Mouse (Mus musculus) T-helper 1 cell (primary cell): ENCODE data around the gene Rasgrf1.

Source experiments
- in situ Hi-C: fragments of 300-600 bp; cut with MboI, MseI; formaldehyde crosslinking; loops from one replicate; pipeline ENCODE4 v1.15.1; 2025; ENCODE audit warnings: high pct_unique_total_duplicates

Rasgrf1 gene

DNA sequence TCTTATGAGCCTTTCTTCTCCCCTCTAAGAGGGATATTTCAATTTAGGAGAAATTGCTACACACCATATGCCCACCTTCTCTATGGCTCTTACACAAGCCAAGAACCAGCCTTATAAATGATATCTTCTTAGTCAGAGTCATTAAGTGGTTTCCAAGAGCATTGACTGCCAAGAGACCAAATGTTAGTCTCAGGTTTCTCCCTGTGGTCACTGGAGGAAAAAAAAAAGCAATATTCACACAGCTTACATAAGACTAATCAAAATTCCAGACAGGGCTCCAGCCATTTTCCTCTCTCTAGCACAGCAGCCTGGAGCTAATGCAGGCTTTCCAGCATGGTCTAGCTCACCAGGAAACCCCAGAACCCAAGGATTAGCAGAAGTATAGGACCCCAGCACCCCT, 3.1 kb upstream of the Rasgrf1 start:
- in situ Hi-C loops: loop anchor here (25.0 kb wide), 1 partner anchor 1456 kb away; the partner anchor contains the start of genes Zic1 and Zic4

DNA sequence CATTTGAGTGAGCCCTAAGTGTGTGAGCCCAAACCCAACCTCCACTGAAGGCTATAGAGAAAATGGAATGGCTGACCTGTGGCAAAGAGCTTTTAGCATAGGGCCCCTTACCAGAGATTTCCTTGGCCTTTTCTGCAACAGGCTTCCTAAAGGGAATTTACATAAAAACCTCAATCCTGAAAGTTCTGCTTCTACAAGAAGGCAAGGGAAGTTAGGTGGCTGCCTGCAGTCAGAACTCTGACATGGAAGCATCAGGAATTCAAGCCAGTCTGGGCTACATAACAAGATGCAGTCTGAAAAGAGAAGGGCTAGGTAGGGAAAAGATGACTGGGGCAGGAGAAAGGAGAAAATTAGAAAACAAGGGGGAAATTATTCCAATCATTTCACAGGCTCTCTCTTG, 1.8 kb upstream of the Rasgrf1 start:
- in situ Hi-C loops: loop anchor here (25.0 kb wide), 1 partner anchor 1454 kb away; the partner anchor contains the start of genes Zic1 and Zic4

DNA sequence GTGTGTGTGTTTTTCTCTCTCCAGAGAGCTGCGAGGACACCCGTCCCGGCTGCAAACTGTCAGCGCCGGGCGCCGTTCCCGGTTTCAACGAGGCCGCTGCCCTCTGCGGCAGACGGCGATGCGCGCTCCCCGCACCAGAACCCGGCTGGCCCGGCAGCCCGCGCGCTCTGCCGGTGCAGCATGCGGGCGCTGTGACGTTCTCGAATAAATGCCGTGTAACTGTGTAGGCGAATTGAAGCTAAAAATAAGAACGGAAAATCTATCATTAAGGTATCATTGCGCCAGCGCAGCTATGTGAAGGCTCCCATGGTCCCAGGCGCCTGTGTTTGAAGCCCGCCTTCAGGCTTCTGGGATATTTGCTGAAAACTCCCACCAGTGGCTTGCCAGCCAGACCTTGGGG, 1.1 kb upstream of the Rasgrf1 start:
- in situ Hi-C loops: loop anchor here (25.0 kb wide), 1 partner anchor 1454 kb away; the partner anchor contains the start of genes Zic1 and Zic4

DNA sequence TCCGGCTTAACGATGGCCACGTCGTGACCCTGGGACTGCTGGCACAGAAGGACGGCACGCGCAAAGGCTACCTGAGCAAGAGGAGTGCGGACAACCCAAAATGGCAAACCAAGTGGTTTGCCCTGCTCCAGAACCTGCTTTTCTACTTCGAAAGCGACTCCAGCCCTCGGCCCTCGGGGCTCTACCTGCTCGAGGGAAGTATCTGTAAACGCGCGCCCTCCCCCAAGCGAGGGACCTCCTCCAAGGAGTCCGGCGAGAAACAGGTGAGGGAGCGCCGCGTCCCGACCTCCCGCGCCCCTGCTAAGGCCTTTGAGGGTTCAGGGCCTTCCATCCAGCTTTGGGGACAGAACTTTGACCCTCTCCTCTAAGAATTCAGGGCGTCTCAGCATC, 298 bp downstream of the Rasgrf1 start:
- in situ Hi-C loops: loop anchor here (10.0 to 25.0 kb wide), 2 partner anchors 285 to 1452 kb away; partner anchors contain the start of genes Minar1, Zic1 and Zic4

DNA sequence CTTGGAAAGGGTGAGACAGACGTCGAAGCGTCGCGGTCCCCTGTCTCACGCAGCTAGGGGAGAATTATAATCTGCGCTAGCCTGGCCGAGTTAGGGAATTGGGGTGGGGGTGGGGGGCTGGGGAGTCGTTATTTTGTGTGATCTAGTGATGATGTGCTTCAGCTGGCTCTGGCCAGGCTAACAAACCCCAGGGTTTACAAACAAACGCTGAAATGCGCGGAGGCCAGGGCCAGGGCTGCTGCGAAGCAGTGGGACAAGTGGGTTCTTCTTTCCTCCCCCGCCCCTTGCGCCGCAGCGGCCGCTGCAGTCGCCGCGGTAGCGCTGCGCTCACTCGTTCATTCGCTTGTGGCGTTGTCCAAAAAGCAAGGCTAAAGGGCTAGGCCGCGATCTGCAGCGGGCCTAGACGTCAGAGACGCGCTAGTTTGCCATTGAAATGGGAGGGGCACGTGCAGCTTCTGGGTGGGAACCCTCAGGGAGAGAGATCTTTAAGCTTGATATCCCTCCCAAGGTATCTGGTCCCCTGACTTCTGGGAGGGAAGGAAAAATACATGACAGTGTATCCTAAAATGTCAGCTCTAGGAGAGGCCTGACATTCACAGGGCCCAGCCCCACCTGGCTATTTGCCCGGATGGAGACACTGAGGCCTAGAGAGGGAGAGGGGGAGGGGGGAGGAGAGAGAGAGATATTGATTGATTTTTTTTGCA, 1.2 kb downstream of the Rasgrf1 start:
- in situ Hi-C loops: loop anchor here (10.0 to 25.0 kb wide), 2 partner anchors 286 to 1451 kb away; partner anchors contain the start of genes Minar1, Zic1 and Zic4

DNA sequence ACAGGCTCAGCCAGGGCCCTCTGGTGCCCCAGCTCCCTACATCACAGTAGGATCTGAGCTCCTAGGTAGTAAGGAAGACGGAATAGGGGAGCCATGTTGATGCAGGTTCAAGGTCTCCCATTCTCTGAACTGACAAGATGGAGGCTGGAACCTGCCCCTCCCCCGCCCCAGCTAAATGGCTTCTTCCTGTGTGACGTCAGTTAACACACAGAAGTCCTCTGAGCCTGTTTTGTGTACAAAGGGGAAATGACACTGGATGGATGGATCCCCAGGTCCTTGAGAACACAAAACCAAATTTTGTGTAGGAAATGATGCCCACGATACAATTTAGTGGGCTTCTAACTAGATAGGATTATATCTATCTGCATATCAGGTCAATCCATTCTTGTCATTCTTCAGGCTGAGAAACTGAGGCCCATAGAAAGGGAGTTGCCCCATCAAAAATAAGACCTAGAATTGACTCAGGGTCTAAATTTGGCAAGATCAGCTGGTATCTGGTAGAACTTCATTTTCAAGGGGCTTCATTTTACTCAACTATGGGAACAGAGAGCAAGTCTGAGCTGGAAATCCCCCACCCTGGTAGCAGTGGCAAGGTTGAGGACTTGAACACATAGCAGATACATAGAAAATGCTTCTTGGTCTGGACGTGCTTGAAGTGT, 2.3 kb downstream of the Rasgrf1 start:
- in situ Hi-C loops: loop anchor here (10.0 to 25.0 kb wide), 2 partner anchors 287 to 1450 kb away; partner anchors contain the start of genes Minar1, Zic1 and Zic4

DNA sequence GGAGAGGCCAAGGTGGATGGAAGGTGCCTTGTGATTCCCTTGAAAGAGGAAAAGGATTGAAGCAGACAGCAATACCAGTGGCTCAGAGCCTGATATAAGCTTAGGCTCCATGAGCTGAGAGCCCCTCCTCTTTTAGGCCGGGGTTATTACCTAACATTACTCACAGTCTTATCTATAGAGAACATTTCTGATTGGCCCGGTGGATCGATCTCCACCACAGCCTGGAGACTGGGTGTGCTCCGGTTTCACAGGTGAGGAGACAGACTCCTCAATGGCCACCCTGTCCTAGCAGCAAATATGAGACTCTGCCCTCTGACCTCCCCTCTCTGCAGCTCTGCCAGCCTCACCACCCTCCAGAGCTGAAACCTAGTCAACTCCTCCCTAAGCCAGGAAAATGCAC, 3.4 kb downstream of the Rasgrf1 start:
- in situ Hi-C loops: loop anchor here (10.0 to 25.0 kb wide), 2 partner anchors 288 to 1449 kb away; partner anchors contain the start of genes Minar1, Zic1 and Zic4

DNA sequence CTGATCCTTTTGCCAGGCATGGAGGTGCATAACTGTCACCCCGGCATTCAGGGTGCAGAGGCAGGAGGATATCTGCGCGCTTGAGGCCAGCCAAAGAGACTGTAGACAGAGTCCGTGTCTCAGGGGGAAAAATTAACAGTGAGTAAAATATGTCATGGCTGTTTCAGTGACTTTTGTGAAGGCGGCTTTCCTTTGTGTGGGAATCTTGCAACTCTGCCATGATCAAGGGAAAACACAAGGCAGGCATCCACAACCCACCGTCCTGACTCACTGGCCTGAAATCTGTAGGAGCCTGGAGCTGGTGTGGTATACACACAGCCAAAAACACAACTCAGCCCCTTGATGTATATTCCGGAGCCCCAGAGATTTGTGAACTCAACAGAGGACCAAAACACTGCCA, 6.8 kb downstream of the Rasgrf1 start:
- in situ Hi-C loops: loop anchor here (10.0 to 25.0 kb wide), 2 partner anchors 292 to 1446 kb away; partner anchors contain the start of genes Minar1, Zic1 and Zic4

DNA sequence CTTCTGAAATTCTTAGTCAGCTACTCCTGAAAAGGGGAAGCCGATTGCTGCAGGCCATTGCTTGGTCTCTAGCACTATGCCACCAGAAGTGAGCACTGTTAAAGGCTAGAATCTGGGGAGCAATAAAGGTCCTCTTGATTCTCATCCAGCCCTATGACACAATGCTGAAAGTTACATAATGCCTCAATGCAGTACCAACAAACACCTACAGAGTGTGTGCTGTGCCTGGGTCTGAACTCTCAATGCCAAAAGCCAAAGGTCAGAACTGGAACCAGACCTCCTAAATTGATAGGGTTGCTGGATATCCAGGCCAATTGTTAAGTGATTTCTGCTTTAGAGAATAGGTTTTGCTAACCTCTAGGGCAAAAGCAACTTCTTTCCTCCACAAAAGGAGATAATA, 7.7 kb downstream of the Rasgrf1 start:
- in situ Hi-C loops: loop anchor here (10.0 to 25.0 kb wide), 2 partner anchors 293 to 1445 kb away; partner anchors contain the start of genes Minar1, Zic1 and Zic4

DNA sequence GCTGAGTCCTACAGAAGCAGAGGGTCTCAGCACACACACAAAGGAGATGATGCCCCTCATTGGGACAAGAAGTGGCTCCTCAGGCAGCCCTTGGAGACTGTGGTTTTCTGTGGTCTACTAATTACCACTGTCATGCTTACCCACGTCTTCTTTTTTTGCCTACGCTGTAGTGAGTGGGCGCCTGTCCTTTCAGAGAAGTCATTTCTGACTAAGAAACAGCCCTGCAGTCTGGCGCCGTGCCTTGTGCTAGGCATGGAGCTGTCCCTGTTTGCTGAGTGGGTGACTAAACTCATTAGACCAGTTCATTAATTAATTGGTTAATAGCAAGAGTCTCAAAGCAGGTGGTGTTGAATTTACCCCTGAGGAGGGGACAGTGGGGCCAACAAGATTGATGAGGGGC, 9.1 kb downstream of the Rasgrf1 start:
- in situ Hi-C loops: loop anchor here (10.0 to 25.0 kb wide), 2 partner anchors 294 to 1443 kb away; partner anchors contain the start of genes Minar1, Zic1 and Zic4

DNA sequence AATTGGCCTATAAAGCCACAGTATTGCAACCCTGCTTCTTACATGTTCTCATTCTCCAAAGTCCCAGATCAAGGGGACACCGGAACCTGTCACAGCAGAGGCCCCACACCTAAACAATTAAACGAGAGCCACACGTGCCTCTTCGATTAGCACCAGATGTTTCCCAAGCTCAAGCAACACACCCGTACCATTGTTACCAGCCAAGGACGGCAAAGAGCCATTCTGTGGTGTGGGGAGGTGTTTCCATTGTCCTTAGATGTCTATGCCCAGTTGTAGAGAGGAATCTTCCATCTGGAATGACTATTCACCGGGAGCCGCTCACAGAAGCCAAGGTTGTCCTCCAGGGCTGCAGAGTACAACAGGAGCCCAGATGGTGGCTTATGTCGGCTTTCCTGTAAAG, 11.4 kb downstream of the Rasgrf1 start:
- in situ Hi-C loops: loop anchor here (25.0 kb wide), 1 partner anchor 1441 kb away; the partner anchor contains the start of genes Zic1 and Zic4

DNA sequence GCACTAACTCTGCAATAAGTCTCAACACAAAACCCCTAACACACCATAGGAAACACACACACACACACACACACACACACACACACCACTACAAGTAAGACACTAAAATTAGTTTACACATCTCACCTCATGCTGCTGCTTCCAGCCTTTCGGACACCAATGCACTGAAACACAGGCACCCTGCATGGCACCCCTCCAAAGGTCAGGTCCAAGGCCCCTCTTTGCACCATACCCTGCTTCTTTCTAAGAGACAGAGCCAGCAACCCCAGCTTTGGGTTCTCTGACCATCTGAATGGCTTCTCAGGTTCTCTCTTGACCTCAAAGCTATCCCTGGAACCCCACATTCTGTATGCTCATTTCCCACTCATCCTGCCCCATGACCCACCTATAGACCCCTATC, 13.0 kb downstream of the Rasgrf1 start:
- in situ Hi-C loops: loop anchor here (25.0 kb wide), 1 partner anchor 1440 kb away; the partner anchor contains the start of genes Zic1 and Zic4

DNA sequence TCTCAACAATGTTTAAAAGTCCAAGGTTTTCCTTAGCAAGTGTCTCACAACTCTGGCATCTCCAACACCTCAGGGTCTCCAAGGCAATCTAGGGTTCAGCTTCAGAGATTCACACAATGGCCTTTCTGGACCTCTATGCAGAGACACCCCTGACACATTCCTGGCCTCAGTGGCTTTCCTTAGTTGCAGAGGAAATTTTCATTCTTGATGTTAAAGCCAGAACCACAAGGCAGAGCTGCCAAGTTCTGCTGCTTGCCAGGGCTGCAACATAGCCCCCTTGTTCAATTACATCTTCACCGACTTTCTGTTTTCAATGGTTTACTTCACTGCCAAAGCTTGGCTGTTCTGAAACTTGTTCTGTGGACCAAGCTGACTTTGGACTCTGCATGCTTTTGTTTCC, 15.1 kb downstream of the Rasgrf1 start:
- in situ Hi-C loops: loop anchor here (25.0 kb wide), 1 partner anchor 1437 kb away; the partner anchor contains the start of genes Zic1 and Zic4

DNA sequence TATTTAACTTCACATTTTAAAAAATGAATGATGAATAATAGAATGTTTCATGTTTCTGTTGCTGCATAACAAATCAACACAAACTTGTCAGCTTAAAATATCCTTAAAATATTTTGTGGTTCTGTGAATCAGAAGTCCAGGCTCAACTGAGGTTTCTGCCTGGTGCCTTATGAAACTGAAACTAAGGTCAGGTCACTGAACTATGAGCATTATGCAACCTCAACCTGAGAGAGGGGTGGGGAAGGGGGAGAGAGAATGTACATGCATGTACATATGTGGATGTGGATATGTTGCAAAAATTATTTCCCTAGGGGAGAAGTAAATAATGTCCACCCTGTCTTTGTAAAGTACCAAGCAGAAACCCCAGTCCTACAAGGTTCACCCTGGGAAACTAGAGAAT, 18.8 kb downstream of the Rasgrf1 start:
- in situ Hi-C loops: no loop called here

DNA sequence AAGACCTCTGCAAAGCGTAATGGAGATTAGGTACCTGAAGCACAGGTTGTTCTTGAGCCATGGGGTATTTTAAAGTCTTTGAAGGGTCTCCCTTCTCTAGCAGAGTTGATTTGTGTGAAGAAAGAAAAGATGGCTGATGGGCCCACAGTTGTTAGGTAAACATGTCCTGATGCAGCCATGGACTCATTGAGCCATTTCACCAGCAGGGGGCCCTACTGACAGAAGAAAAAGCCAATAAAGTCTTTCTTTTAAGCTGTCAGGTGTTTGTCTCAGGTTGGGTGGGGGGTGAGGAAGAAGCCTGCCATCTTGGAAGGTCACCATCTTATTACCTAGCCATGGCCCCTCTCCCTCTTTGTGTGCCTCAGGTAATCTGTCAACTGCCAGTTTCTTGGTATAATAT, 30.7 kb downstream of the Rasgrf1 start:
- in situ Hi-C loops: no loop called here

DNA sequence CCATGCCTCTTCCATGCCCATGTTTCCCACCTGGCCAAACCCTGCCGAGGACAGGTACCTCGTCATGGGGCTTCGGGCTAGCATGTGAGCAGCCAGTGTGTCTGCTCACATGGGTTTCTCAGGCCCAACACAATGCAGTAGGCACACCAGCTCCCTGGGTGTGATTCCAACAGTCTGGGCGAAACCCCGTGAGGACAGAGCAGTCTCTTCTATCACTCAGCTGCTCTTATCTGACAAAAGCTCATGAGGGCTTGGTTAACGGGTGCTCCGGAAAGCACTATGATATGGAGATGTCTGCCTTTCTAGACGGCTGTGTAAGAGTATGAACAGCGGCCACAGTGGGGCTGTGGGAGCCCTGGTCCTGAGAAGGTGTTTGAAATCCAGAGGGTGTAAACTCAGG, 37.1 kb downstream of the Rasgrf1 start:
- in situ Hi-C loops: no loop called here

DNA sequence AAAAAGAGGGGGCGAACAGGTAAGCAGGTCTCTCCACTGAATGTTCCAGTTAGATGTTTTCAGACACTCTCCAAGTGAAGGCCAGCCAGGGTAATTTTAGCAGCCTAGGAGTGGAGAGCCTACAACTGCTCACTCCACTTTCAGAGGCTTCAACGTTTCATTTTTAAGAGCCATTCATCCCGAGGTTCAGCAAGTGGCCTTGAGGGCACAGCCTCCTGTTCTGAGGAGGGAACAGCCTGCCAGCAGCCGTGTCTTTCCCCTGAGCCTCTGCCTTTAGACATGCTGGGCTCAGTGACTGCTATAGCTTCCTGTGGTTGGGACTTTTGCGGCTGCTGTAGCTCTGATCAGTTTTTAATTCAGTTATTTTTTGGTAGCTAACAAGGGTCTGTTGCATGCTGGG, 38.9 kb downstream of the Rasgrf1 start:
- in situ Hi-C loops: no loop called here

DNA sequence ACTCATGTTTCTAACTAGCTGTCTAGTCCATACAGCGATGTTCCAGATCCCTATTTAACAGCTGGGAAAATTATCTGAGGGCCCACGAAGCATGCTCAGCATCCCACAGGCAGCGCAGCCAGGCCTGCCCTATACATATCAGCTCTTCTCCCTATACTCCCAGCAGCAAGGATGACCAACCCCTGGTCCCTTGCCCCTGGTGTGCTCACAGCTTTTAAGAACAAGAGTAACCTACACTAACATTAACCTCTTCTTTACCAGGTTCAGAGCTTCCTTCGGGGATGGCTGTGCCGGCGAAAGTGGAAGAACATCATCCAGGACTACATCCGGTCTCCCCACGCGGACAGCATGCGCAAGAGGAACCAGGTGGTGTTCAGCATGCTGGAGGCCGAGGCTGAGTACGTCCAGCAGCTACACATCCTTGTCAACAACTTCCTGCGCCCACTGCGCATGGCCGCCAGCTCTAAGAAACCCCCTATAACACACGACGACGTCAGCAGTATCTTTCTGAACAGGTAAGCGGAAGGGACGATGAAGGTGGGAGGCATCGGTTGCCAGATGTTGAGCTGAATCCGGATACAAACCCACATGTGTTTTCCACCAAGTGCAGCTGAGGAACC, 44.0 kb downstream of the Rasgrf1 start:
- in situ Hi-C loops: no loop called here

DNA sequence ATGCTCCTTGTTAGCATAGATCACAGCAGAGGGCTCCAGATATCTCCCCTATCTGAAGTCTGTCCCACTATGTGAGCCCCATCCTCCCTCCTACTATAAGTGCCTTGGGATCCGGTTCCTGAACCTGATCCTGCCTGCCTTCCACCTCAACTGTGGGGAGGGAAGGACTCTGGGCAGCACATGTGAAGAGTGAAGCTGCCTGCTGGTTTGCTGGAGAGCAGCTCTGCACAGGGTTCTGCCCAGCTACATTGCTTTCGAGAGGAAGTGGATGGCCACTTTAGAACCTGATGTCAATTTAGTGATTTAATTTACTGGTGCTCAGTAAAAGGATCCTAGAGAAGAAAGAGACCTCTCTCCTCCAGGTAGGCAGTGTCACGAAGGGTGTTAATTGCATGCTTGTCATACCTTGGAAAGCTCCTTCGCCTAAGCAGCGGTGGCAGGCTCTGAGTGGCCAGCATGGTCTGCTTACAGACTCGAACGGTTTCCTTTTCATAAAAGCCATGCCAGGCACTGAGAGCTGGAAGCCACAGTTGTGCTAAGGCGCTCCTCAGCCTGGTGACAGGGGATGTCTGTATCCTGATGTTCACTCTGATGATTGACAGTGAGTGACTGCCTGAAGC, 45.3 kb downstream of the Rasgrf1 start:
- in situ Hi-C loops: no loop called here

DNA sequence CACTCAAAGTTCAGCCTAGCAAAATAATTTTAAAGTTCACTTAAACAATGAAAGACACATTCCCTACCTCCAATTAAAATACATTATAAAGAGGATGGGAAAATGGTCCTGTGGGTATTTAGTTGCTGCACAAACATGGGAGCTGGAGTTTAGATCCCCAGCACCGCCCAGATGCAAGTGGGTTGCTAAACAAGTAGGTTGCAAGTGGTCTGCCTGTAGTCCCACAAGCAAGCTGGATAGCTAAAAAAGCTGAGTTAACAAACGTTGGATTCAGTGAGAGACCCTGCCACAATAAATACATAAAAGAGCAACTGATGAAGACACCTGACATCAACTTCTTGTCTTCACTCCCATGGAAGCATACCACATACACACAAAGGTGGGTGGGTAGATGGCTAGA, 49.3 kb downstream of the Rasgrf1 start:
- in situ Hi-C loops: no loop called here

DNA sequence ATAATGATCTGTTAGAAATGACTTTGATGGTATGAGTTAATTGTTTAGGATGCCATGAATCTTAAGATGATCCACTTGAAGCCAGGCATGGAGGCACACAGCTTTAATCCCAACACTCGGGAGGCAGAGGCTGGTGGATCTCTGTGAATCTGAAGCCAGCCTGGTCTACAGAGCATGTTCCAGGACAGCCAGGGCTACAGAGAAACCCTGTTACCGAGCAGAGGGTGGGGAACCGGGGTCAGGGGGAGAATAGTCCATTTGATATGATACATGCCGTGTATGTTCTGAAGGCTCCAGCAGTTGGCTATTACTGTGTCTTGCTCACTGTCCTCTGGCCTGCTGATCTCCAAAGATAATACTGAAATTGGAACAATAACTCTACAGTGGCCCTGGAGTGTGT, 54.4 kb downstream of the Rasgrf1 start:
- in situ Hi-C loops: no loop called here
